Mouse (Mus musculus) G1E (cell line): ENCODE data around the gene Ptma.

ENCODE experiments used
- CTCF ChIP-seq: IDR thresholded peaks from 2 replicates; pipeline ENCODE4 v1.5.1; 2012; ENCODE audit warnings: low read depth, low read length, inconsistent platforms, mixed read lengths
- GATA1 ChIP-seq: IDR thresholded peaks from 2 replicates; pipeline ENCODE4 v1.6.1; 2012; ENCODE audit warnings: borderline replicate concordance, low read length, inconsistent platforms, mixed read lengths
- GATA2 ChIP-seq: IDR thresholded peaks from 2 replicates; pipeline ENCODE4 v1.6.1; 2012; ENCODE audit warnings: low read depth, low read length, inconsistent platforms, borderline replicate concordance
- POLR2AphosphoS5 ChIP-seq: IDR thresholded peaks from 2 replicates; pipeline ENCODE4 v1.6.1; 2012; ENCODE audit warnings: low read depth, low read length, inconsistent platforms; ENCODE audit not compliant: insufficient replicate concordance
- TAL1 ChIP-seq: conservative IDR thresholded peaks from 2 replicates; pipeline ENCODE4 v1.6.1; 2012; ENCODE audit warnings: low read depth, low read length, inconsistent platforms, mixed read lengths

DNA sequence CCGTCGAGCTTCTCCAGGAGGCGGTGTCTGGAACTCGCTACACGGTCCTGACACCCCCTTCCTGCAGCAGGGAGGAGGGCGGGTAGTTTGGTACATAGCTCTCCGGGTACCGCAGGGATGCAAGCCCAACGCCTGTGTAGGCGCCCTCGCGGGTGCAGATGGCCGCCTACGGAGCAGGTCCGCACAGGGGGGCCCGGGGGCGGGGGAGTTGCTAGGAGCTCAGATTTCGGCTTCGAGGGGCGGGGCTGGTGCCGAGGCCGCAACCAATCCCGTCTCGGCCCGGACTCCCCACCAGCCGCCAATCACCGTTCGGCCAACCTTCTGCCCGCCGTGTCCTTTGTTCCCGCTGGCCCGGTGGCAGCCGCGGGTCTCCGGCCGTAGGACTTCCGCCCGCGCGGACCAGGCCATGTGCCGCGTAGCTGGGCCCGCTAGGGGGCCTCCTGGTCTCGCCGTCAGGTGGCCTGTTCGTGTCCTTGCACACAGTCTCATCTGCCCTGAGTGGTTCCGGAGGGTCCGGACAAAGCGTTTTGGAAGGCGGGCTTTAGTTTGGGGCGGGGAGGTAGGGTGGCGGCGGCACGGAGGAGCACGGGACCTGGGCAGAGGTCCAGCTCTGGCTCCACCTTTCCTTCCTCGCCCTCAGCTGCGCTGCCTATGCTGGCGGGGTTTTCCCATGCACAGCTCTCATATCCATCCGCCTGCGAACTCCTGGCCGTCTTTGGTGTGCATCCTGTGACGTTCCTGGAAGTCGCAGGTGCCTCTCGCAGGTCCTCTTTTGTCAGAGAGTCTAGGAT is 22.4 kb upstream of the Ptma start:
- TF ChIP-seq CTCF = peak; percentile 38; the same call in 1 of the 2 replicates
- no peak for TF ChIP-seq GATA1
- no peak for TF ChIP-seq TAL1
- no peak for TF ChIP-seq GATA2
- TF ChIP-seq POLR2AphosphoS5 = no peak
